ENCODE assay signal across 8 mouse cellular contexts in genomic region chr7:63211641-63212083, GRCm38 (mm10). TPM values are rescaled to one million over a fixed set of nuclear protein-coding genes. Genes with fewer than 3 reads are reported as not detected.
A peak's percentile ranks its signal among the peaks of the same experiment; 100 is the strongest.
DNase-seq lines count a peak whose midpoint lies in the region; ATAC-seq and TF ChIP-seq lines count a peak whose summit lies in the region.

No protein-coding gene starts in this region.

- H3K4me2 ChIP-seq in heart, postnatal 0 days (ENCODE audit: low read depth, low read length): peak overlapping the region; percentile 99

- H3K4me3 ChIP-seq in lung, adult 2 months (replicated peaks; ENCODE audit: extremely low read depth, low read depth, low read length): peak overlapping the region; percentile 38
- H3K4me3 ChIP-seq in heart, postnatal 0 days (ENCODE audit: low read depth, low read length): peak overlapping the region; percentile 61

- no peak for TF ChIP-seq EP300 in heart, postnatal 0 days (IDR thresholded peaks at IDR 0.05; ENCODE audit: low read depth)

- peaks cover 29% of the 10 kb centered on the region; the same call in 1 of the 2 replicates for H3K27me3 ChIP-seq in heart, postnatal 0 days (ENCODE audit: control insufficient read depth, insufficient read depth, low read length)

- 0 out of 2 replicates have a peak overlapping the region, but pooled peaks have one; percentile 25 for H3K9ac ChIP-seq in heart, postnatal 0 days (replicated peaks; ENCODE audit: low read depth, low read length)

- H3K9me3 ChIP-seq in heart, postnatal 0 days (replicated peaks; ENCODE audit: control insufficient read depth, low read length): no peaks in the 10 kb centered on the region

- no peak for TF ChIP-seq POLR2A in lung, adult 2 months (IDR thresholded peaks at IDR 0.05; ENCODE audit: borderline replicate concordance, extremely low read depth, low read depth, low read length)

- H3K4me1 ChIP-seq in lung, adult 2 months (ENCODE audit: control insufficient read depth, insufficient read depth, low read length): no peaks in the 10 kb centered on the region; the same call in 1 of the 2 replicates
- 0 out of 2 replicates have a peak, but pooled peaks cover 4% of the 10 kb centered on the region for H3K4me1 ChIP-seq in heart, postnatal 0 days (ENCODE audit: control insufficient read depth, insufficient read depth)

- no peak for TF ChIP-seq CTCF in lung, adult 2 months (IDR thresholded peaks at IDR 0.05; ENCODE audit: insufficient read depth, low read length)
- TF ChIP-seq CTCF in heart, postnatal 0 days (IDR thresholded peaks at IDR 0.05; ENCODE audit: low read depth): no peak

- ATAC-seq in heart, postnatal 0 days (ENCODE audit: insufficient read depth, low read depth): 0 out of 2 replicates have a peak, but pooled peaks have one; percentile 2

- no peaks in the 10 kb centered on the region for H3K36me3 ChIP-seq in heart, postnatal 0 days (replicated peaks; ENCODE audit: control insufficient read depth, insufficient read depth, low read length)

- H3K27ac ChIP-seq in heart, postnatal 0 days (ENCODE audit: low read depth): no peak overlapping the region

- 1% methylated on average over 13 of the region's 13 CpGs for WGBS in lung, adult 2 months
- WGBS in heart, postnatal 0 days: 0% methylated on average over 13 of the region's 13 CpGs

- DNase-seq in adrenal gland, adult 2 months: peak; percentile 39
- DNase-seq in adrenal gland, postnatal 36 days: no peak
- no peak for DNase-seq in lung, adult 2 months
- DNase-seq in lung, postnatal 14 days: no peak
- no peak for DNase-seq in heart, postnatal 0 days (ENCODE audit: low spot score)
- peak; percentile 4 for DNase-seq in mesoderm, embryonic 11.5 days (ENCODE audit: low read depth, low spot score)
- DNase-seq in T-cell, adult 2 months (ENCODE audit: low spot score): no peak
- DNase-seq in natural killer cell, adult 2 months (ENCODE audit: low spot score in 2 of 2): no peak

RNA-seq across cellular contexts. Expression of gene Chrna7, which starts 0.7 kb away (rescaled TPM):
- total RNA-seq in adrenal gland, adult 2 months (2021): 10 to 100 TPM; 15.1 to 23.0 TPM
- polyA plus RNA-seq in adrenal gland, adult 2 months (2012; rRNA removed): 12.0 and 12.2 TPM in 2 replicates
- total RNA-seq in adrenal gland, postnatal 36 days (2021): 10 to 100 TPM; 13.1 to 14.9 TPM
- 1.4 and 1.9 TPM in 2 replicates for polyA plus RNA-seq in lung, adult 2 months (2012; rRNA removed)
- total RNA-seq in heart, postnatal 0 days (2014; rRNA removed; ENCODE audit: low replicate concordance): not detected in 2 replicates
- polyA plus RNA-seq in heart, postnatal 0 days (2015; fragmentation: Nextera tagmentation; extraction: Ambion mirVana): not detected in 2 replicates

Comparison
In these comparisons a context has a peak if more than half of its experiments do, and no peak if none do; other contexts are left out.
1. DNase-seq: peak in adrenal gland, adult 2 months (single experiment) and mesoderm, embryonic 11.5 days (single experiment); none in adrenal gland, postnatal 36 days (0 of 2), lung, adult 2 months (single experiment), lung, postnatal 14 days (single experiment), heart, postnatal 0 days (single experiment), T-cell, adult 2 months (single experiment) and natural killer cell, adult 2 months (0 of 2).
2. RNA of gene Chrna7, which starts 0.7 kb away (total RNA-seq): 15.1 to 23.0 TPM in adrenal gland, adult 2 months and 13.1 to 14.9 TPM in adrenal gland, postnatal 36 days; not detected in heart, postnatal 0 days; every median in the first group is over 10 times any median in the second.